Mouse (Mus musculus) heart, embryonic 12.5 days (tissue): Measurements from ENCODE around the gene 1810055G02Rik. TPM values are rescaled to one million over a fixed set of nuclear protein-coding genes. Genes with fewer than 3 reads are reported as not detected.

ENCODE experiments used
- ATAC-seq: fragments of 200-750 bp; cut with Nextera tagmentation; 2 replicates; pipeline ENCODE4 v1.8.0; 2017; ENCODE audit warnings: moderate TSS enrichment, moderate library complexity; ENCODE audit not compliant: insufficient number of reproducible peaks, low FRiP score
- H3K27ac ChIP-seq: fragments of 300-500 bp; sonication (generic); 2 replicates; pipeline ENCODE4 v1.5.1; 2016; ENCODE audit warnings: mild to moderate bottlenecking, moderate library complexity; ENCODE audit not compliant: poor library complexity, severe bottlenecking
- H3K27me3 ChIP-seq: fragments of 300-500 bp; sonication (generic); replicated peaks from 2 replicates; pipeline ENCODE4 v1.6.1; 2016; ENCODE audit warnings: mild to moderate bottlenecking, moderate library complexity
- H3K36me3 ChIP-seq: fragments of 300-500 bp; sonication (generic); 2 replicates; pipeline ENCODE4 v1.6.1; 2016; ENCODE audit warnings: mild to moderate bottlenecking, moderate library complexity
- H3K4me1 ChIP-seq: fragments of 300-500 bp; sonication (generic); replicated peaks from 2 replicates; pipeline ENCODE4 v1.6.1; 2016; ENCODE audit warnings: mild to moderate bottlenecking
- H3K4me2 ChIP-seq: fragments of 300-500 bp; sonication (generic); 2 replicates; pipeline ENCODE4 v1.6.1; 2016; ENCODE audit warnings: mild to moderate bottlenecking, moderate library complexity
- H3K4me3 ChIP-seq: fragments of 300-500 bp; sonication (generic); 2 replicates; pipeline ENCODE4 v1.5.1; 2016; ENCODE audit warnings: mild to moderate bottlenecking
- H3K9ac ChIP-seq: fragments of 300-500 bp; sonication (generic); 2 replicates; pipeline ENCODE4 v1.6.1; 2016; ENCODE audit warnings: mild to moderate bottlenecking, moderate library complexity
- H3K9me3 ChIP-seq: fragments of 300-500 bp; sonication (generic); replicated peaks from 2 replicates; pipeline ENCODE4 v1.6.1; 2016; ENCODE audit warnings: mild to moderate bottlenecking, moderate library complexity
- WGBS: fragments of 180-500 bp; shearing (Covaris S2); methylation state at CpG from one replicate; pipeline ENCODE4 v1.1.7; 2016; 5-methylcytosine and 5-hydroxymethylcytosine counted together
- polyA plus RNA-seq: library from polyadenylated mRNA; unstranded; fragments of >200 nt; fragmentation: Nextera tagmentation; extraction: Ambion mirVana; gene quantifications from 2 replicates; pipeline ENCODE4 v1.2.1, GENCODE M21; 2016

Gene 1810055G02Rik
- polyA plus RNA-seq, 1 experiment from 2014 or later: 25.7 TPM

- no peaks in the 10 kb centered on the region for H3K4me1 ChIP-seq
- ATAC-seq: 0 out of 2 replicates have a peak, but pooled peaks have one; percentile 55
- no peaks in the 10 kb centered on the region for H3K27me3 ChIP-seq
- H3K4me2 ChIP-seq: peak overlapping the region; percentile 87
- peak overlapping the region; percentile 80 for H3K9ac ChIP-seq
- 8% methylated on average over 13 of the region's 13 CpGs for WGBS
- H3K36me3 ChIP-seq: no peaks in the 10 kb centered on the region
- H3K4me3 ChIP-seq: peak overlapping the region; percentile 71
- peak overlapping the region; percentile 54; the same call in 1 of the 2 replicates for H3K27ac ChIP-seq
- peaks cover 14% of the 10 kb centered on the region for H3K9me3 ChIP-seq
These were observed 35.9 kb downstream of the 1810055G02Rik start for GRCm38 (mm10) chr19:3743851-3744512.

DNA sequence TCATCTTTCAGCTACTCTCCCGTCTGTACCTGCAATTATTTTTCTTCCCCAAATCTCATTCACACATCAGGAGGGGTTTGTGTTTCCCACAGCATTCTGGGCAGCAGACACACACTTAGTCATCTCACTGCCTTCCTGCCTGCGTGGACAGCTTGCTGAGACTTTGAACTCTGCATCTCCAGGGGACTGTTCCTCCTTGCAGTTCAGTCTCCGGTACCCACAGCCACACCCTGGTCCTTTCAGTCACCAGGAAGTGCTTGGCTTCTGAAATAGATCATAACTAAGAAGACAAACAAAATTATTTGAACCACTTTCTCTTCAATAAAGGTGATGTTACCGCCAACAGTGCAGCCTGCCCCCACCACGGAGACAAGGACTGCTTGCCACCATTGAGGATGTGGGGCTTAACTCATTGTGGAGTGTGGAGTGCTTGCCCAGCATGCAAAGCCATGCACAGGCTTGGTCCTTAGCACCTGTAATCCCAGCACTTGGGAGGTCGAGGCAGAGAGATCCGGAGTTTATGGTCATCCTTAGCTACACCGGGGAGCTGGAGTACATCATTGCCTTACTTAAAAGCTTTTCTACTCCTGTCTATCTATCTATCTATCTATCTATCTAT, 44.6 kb downstream of the 1810055G02Rik start:
- Histone ChIP-seq H3K4me1 (no peaks in the 10 kb centered on the region), H3K9me3 (peaks cover 13% of the 10 kb centered on the region), H3K4me2 (no peak overlapping the region), H3K9ac (no peak overlapping the region), H3K36me3 (no peaks in the 10 kb centered on the region), H3K27me3 (no peaks in the 10 kb centered on the region), H3K4me3 (no peak overlapping the region), H3K27ac (no peak overlapping the region)
- no peak for ATAC-seq
- 43% methylated on average over 8 of the region's 8 CpGs for WGBS

DNA sequence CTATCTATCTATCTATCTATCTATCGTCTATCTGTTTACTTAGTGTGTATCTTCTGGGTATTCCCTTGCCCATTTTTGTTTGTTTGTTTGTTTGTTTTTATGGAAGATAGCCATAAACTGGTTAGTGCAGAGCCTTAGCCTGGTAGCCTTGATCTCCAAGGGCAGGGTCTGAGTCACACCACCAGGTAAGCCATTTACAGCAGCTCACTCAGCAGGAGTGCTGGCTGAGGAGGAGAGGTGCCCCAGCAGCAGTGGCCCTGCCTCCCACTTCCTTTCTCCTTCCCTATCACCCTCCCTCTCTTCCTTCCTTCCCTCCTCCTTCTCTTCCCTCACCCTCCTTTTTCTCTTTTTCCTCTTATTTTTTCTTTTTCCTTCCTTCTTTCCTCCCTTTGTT, 45.1 kb downstream of the 1810055G02Rik start:
- Histone ChIP-seq H3K4me2 (no peak overlapping the region), H3K27ac (no peak overlapping the region), H3K4me3 (no peak overlapping the region), H3K4me1 (no peaks in the 10 kb centered on the region), H3K36me3 (no peaks in the 10 kb centered on the region), H3K27me3 (no peaks in the 10 kb centered on the region), H3K9ac (no peak overlapping the region), H3K9me3 (peaks cover 9% of the 10 kb centered on the region)
- WGBS: 58% methylated on average over 1 of the region's 1 CpGs
- ATAC-seq: no peak

DNA sequence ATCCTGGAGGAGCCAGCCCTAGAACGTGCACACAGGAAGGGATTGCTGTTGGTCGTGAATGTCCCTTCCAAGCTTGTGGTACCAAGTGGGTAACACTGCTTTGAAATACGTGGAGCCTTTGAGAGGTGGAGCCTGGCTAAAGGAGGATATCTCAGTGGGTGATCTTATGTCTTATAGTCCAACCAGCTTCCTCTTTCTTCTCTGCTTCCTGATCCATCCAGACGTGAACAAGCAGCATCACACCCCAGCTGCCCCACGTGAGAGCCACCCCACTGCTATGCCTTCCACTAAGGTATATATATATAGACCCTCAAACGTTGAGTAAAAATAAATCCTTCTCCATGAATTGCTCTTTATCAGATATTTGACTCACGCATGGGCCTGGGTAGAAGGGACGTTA, 45.6 kb downstream of the 1810055G02Rik start:
- Histone ChIP-seq H3K4me2 (no peak overlapping the region), H3K36me3 (no peaks in the 10 kb centered on the region), H3K4me3 (no peak overlapping the region), H3K27me3 (no peaks in the 10 kb centered on the region), H3K9ac (no peak overlapping the region), H3K27ac (no peak overlapping the region), H3K4me1 (no peaks in the 10 kb centered on the region), H3K9me3 (peaks cover 5% of the 10 kb centered on the region; the same call in 1 of the 2 replicates)
- 41% methylated on average over 8 of the region's 8 CpGs for WGBS
- no peak for ATAC-seq

DNA sequence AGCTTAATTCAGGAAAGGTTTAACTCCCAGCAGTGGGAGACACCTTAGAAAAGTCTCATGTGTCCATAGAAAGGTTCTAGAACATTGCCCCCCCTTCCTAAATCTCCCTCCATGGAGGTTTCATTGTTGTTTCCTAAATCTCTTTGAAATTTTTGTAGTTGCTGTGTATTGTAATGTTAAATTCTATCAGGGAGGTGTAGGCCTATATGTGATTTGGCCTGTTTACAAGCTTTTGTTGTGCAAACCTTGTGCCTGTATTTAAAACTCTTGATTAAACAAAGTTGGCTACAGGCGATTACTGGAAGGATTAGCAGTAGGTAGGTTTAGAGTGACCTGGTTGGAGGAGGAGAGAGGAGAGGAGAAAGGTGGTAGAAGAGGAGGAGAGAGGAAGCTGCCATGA, 49.8 kb downstream of the 1810055G02Rik start:
- no peak overlapping the region for H3K4me3 ChIP-seq
- no peak for ATAC-seq
- no peak overlapping the region for H3K27ac ChIP-seq
- H3K4me1 ChIP-seq: no peaks in the 10 kb centered on the region
- WGBS: 44% methylated on average over 1 of the region's 1 CpGs
- H3K9ac ChIP-seq: no peak overlapping the region
- H3K4me2 ChIP-seq: no peak overlapping the region
- no peaks in the 10 kb centered on the region for H3K27me3 ChIP-seq
- H3K36me3 ChIP-seq: no peaks in the 10 kb centered on the region
- H3K9me3 ChIP-seq: no peaks in the 10 kb centered on the region; the same call in 1 of the 2 replicates

- WGBS: 78% methylated on average over 4 of the region's 4 CpGs
- H3K4me2 ChIP-seq: no peak overlapping the region
- no peak for ATAC-seq
These were observed 57.2 kb downstream of the 1810055G02Rik start for GRCm38 (mm10) chr19:3765221-3765820.

GRCm38 (mm10) chr19:3766378-3766777, 58.3 kb downstream of the 1810055G02Rik start:
- peak overlapping the region; percentile 82; the same call in 1 of the 2 replicates for H3K4me2 ChIP-seq
- H3K4me1 ChIP-seq: peaks cover 14% of the 10 kb centered on the region
- peak overlapping the region; percentile 71; the same call in 1 of the 2 replicates for H3K4me3 ChIP-seq
- H3K27ac ChIP-seq: no peak overlapping the region
- H3K9ac ChIP-seq: no peak overlapping the region; the same call in 1 of the 2 replicates
- WGBS: 92% methylated on average over 5 of the region's 5 CpGs
- no peak for ATAC-seq
- no peaks in the 10 kb centered on the region for H3K9me3 ChIP-seq
- 0 out of 2 replicates have a peak, but pooled peaks cover 5% of the 10 kb centered on the region for H3K27me3 ChIP-seq
- H3K36me3 ChIP-seq: 0 out of 2 replicates have a peak, but pooled peaks cover 3% of the 10 kb centered on the region

More at GRCm38 (mm10) chr19:3765221-3765820, 57.2 kb downstream of the 1810055G02Rik start:
- no peak overlapping the region for H3K9ac ChIP-seq
- peaks cover 14% of the 10 kb centered on the region for H3K4me1 ChIP-seq
- H3K4me3 ChIP-seq: no peak overlapping the region
- 0 out of 2 replicates have a peak, but pooled peaks cover 5% of the 10 kb centered on the region for H3K27me3 ChIP-seq
- 0 out of 2 replicates have a peak, but pooled peaks cover 3% of the 10 kb centered on the region for H3K36me3 ChIP-seq
- no peak overlapping the region for H3K27ac ChIP-seq
- no peaks in the 10 kb centered on the region for H3K9me3 ChIP-seq

GRCm38 (mm10) chr19:3767276-3767780, 59.2 kb downstream of the 1810055G02Rik start, which contains the start of gene Kmt5b:
Gene Kmt5b (plus strand): TSS chr19:3767421.
- Histone ChIP-seq H3K9ac (peak within 1 kb of the TSS; percentile 98), H3K4me1 (peaks cover 14% of the 10 kb centered on the region), H3K9me3 (no peaks in the 10 kb centered on the region), H3K36me3 (0 out of 2 replicates have a peak, but pooled peaks cover 3% of the 10 kb centered on the region), H3K4me2 (peak within 1 kb of the TSS; percentile 82), H3K27me3 (0 out of 2 replicates have a peak, but pooled peaks cover 5% of the 10 kb centered on the region), H3K4me3 (peak within 1 kb of the TSS; percentile 71), H3K27ac (peak within 1 kb of the TSS; percentile 100)
- under 1% methylated on average over 39 of the region's 39 CpGs for WGBS
- peak; percentile 13 for ATAC-seq

Other genes starting within 250 kb of the 1810055G02Rik start
- gene Ppp6r3, start 132.5 kb upstream of the 1810055G02Rik start, polyA plus RNA-seq: 59.5 and 62.7 TPM in 2 replicates
- 3.3 and 4.2 TPM in 2 replicates for gene Lrp5, start 21.7 kb upstream of the 1810055G02Rik start, polyA plus RNA-seq
- gene Kmt5b, start 59.1 kb downstream of the 1810055G02Rik start, polyA plus RNA-seq: 29.3 and 32.9 TPM in 2 replicates
- gene Chka, start 143.5 kb downstream of the 1810055G02Rik start, polyA plus RNA-seq: 30.1 and 36.1 TPM in 2 replicates
- 22.3 and 26.1 TPM in 2 replicates for gene Tcirg1, start 198.8 kb downstream of the 1810055G02Rik start, polyA plus RNA-seq
- gene Ndufs8, start 204.5 kb downstream of the 1810055G02Rik start, polyA plus RNA-seq: 298 and 324 TPM in 2 replicates
- gene Aldh3b1, start 221.5 kb downstream of the 1810055G02Rik start, polyA plus RNA-seq: 2.0 and 2.3 TPM in 2 replicates
- gene Unc93b1, start 226.9 kb downstream of the 1810055G02Rik start, polyA plus RNA-seq: 7.8 and 8.9 TPM in 2 replicates